Mouse (Mus musculus): ENCODE measurements around the gene Limch1.

- TF ChIP-seq ELF1 (IDR thresholded peaks at IDR 0.05; ENCODE audit: low read depth, low read length), result no peak
- no peak for TF ChIP-seq MAFK (IDR thresholded peaks at IDR 0.05; ENCODE audit: insufficient replicate concordance, low read length)
- TF ChIP-seq MEF2A (IDR thresholded peaks at IDR 0.05; ENCODE audit: borderline replicate concordance, low read depth, low read length), result no peak
- TF ChIP-seq CTCF (conservative IDR thresholded peaks at IDR 0.05 in 1 of 2, IDR thresholded peaks at IDR 0.05 in 1 of 2; ENCODE audit: low read depth in 2 of 2, low read length in 2 of 2), result no peak
- TF ChIP-seq POLR2A (IDR thresholded peaks at IDR 0.05; ENCODE audit: low read depth, low read length), result no peak
- no peak for TF ChIP-seq CHD2 (IDR thresholded peaks at IDR 0.05; ENCODE audit: low read length)
- TF ChIP-seq USF1 (IDR thresholded peaks at IDR 0.05; ENCODE audit: low read depth, low read length), result no peak
- TF ChIP-seq USF2 (conservative IDR thresholded peaks at IDR 0.05; ENCODE audit: low read depth, low read length), result no peak
- no peak for TF ChIP-seq ZMIZ1 (IDR thresholded peaks at IDR 0.05; ENCODE audit: low read depth, low read length)
- no peak for TF ChIP-seq MXI1 (IDR thresholded peaks at IDR 0.05; ENCODE audit: low read depth, low read length)
- no peak for TF ChIP-seq ZNF384 (IDR thresholded peaks at IDR 0.05; ENCODE audit: low read depth, low read length)
- no peak for TF ChIP-seq ZKSCAN1 (IDR thresholded peaks at IDR 0.05; ENCODE audit: borderline replicate concordance, low read depth, low read length)
- TF ChIP-seq KAT2A (IDR thresholded peaks at IDR 0.05; ENCODE audit: insufficient replicate concordance, low read length), result no peak
Measured at GRCm38 (mm10) chr5:66800243-66800642, 54.6 kb downstream of the Limch1 start.
